Mouse (Mus musculus): ENCODE measurements at regions not wholly inside any gene's neighbourhood (a gene's known extent, or its start where the extent isn't known, plus 50 kb on each side); places are given as distances from the start of the nearest gene placed in this dataset.

- ATAC-seq (replicated peaks; ENCODE audit: poor library complexity, severe bottlenecking) = no peak
These were observed 178.1 kb downstream of the Emx2 start for GRCm38 (mm10) chr19:59636271-59636670.

GRCm38 (mm10) chr19:59642606-59643005, 184.4 kb downstream of the Emx2 start:
- no peak for ATAC-seq (replicated peaks; ENCODE audit: poor library complexity, severe bottlenecking)

GRCm38 (mm10) chr19:59646231-59646630, 188.1 kb downstream of the Emx2 start:
- ATAC-seq (replicated peaks; ENCODE audit: poor library complexity, severe bottlenecking) = no peak

- no peak for ATAC-seq (replicated peaks; ENCODE audit: poor library complexity, severe bottlenecking)
These were observed 188.5 kb downstream of the Emx2 start for GRCm38 (mm10) chr19:59646656-59647055.

- no peak for ATAC-seq (replicated peaks; ENCODE audit: poor library complexity, severe bottlenecking)
These were observed 191.2 kb downstream of the Emx2 start for GRCm38 (mm10) chr19:59649421-59649820.

GRCm38 (mm10) chr19:59650611-59651329, 192.6 kb downstream of the Emx2 start:
- ATAC-seq (replicated peaks; ENCODE audit: poor library complexity, severe bottlenecking) = no peak

GRCm38 (mm10) chr19:59653631-59654367, 195.6 kb downstream of the Emx2 start:
- no peak for ATAC-seq (replicated peaks; ENCODE audit: poor library complexity, severe bottlenecking)

- no peak for ATAC-seq (replicated peaks; ENCODE audit: poor library complexity, severe bottlenecking)
These were observed 197.1 kb downstream of the Emx2 start for GRCm38 (mm10) chr19:59655321-59655720.

- no peak for ATAC-seq (replicated peaks; ENCODE audit: poor library complexity, severe bottlenecking)
These were observed 211.6 kb downstream of the Emx2 start for GRCm38 (mm10) chr19:59669793-59670192.

GRCm38 (mm10) chr19:59673537-59673936, 215.4 kb downstream of the Emx2 start:
- no peak for ATAC-seq (replicated peaks; ENCODE audit: poor library complexity, severe bottlenecking)

GRCm38 (mm10) chr19:59679191-59679590, 221.0 kb downstream of the Emx2 start:
- no peak for ATAC-seq (replicated peaks; ENCODE audit: poor library complexity, severe bottlenecking)

- ATAC-seq (replicated peaks; ENCODE audit: poor library complexity, severe bottlenecking) = no peak
These were observed 222.2 kb downstream of the Emx2 start for GRCm38 (mm10) chr19:59680356-59680755.

GRCm38 (mm10) chr19:59684292-59684691, 226.1 kb downstream of the Emx2 start:
- ATAC-seq (replicated peaks; ENCODE audit: poor library complexity, severe bottlenecking) = no peak

GRCm38 (mm10) chr19:59685826-59686717, 227.9 kb downstream of the Emx2 start:
- ATAC-seq (replicated peaks; ENCODE audit: poor library complexity, severe bottlenecking) = no peak

GRCm38 (mm10) chr19:59687206-59687605, 229.0 kb downstream of the Emx2 start:
- ATAC-seq (replicated peaks; ENCODE audit: poor library complexity, severe bottlenecking) = no peak

- no peak for ATAC-seq (replicated peaks; ENCODE audit: poor library complexity, severe bottlenecking)
These were observed 229.5 kb downstream of the Emx2 start for GRCm38 (mm10) chr19:59687681-59688080.

GRCm38 (mm10) chr19:59691541-59692096, 233.4 kb downstream of the Emx2 start:
- no peak for ATAC-seq (replicated peaks; ENCODE audit: poor library complexity, severe bottlenecking)

- no peak for ATAC-seq (replicated peaks; ENCODE audit: poor library complexity, severe bottlenecking)
These were observed 239.5 kb downstream of the Emx2 start for GRCm38 (mm10) chr19:59697628-59698027.

- no peak for ATAC-seq (replicated peaks; ENCODE audit: poor library complexity, severe bottlenecking)
These were observed 242.0 kb downstream of the Emx2 start for GRCm38 (mm10) chr19:59700187-59700586.

GRCm38 (mm10) chr19:59707106-59707505, 236.3 kb downstream of the Rab11fip2 start:
- ATAC-seq (replicated peaks; ENCODE audit: poor library complexity, severe bottlenecking) = no peak

GRCm38 (mm10) chr19:59709180-59709579, 234.3 kb downstream of the Rab11fip2 start:
- no peak for ATAC-seq (replicated peaks; ENCODE audit: poor library complexity, severe bottlenecking)

All from granulocyte monocyte progenitor cell, adult 5-6 weeks (primary cell).